In the genomic region with DNA sequence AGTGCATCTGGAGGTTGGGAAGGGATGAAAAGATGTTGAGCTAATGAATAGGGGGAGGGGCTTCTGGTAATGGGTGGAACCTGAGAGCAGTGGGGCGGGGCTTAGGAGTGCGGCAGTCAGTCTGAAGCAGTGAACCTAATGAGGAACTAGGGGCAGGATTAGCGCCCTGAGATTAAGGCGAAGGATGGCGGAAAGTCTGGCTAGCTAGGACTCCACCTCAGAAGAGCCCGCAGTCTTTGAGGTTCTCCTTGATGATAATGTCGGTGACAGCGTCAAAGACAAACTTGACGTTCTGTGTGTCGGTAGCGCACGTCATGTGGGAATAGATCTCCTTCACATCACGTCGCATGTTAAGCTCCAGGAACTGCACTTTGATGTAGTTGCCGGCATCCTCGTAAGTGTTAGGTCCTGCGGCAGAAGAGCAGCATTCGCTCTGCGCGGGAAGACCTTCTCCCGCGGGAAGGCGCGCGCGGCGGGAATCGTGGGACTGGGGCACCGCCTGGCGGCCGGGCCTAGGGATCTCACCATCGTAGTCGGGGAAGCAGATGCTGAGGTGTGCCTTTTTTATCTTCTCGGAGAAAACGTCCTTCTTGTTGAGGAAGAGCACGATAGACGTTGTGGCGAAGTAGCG, we compare ENCODE assay signal across 7 mouse cellular contexts. TPM values are rescaled to one million over a fixed set of nuclear protein-coding genes. Genes with fewer than 3 reads are reported as not detected.
A peak's percentile ranks its signal among the peaks of the same experiment; 100 is the strongest.
DNase-seq lines count a peak whose midpoint lies in the region; ATAC-seq and TF ChIP-seq lines count a peak whose summit lies in the region.

No protein-coding gene starts in this region.

- peak; percentile 77 for ATAC-seq in granulocyte monocyte progenitor cell, adult 5-6 weeks (replicated peaks; ENCODE audit: poor library complexity, severe bottlenecking)
- peak; percentile 56 for ATAC-seq in intestine, postnatal 0 days
- ATAC-seq in limb, embryonic 15.5 days (ENCODE audit: insufficient number of reproducible peaks, low FRiP score, low TSS enrichment, low read depth), result no peak
- peak; percentile 26 for ATAC-seq in midbrain, embryonic 16.5 days

- TF ChIP-seq CTCF in intestine, postnatal 0 days (IDR thresholded peaks at IDR 0.05; ENCODE audit: low read depth), result peak; percentile 96

- peak overlapping the region; percentile 66 for H3K4me2 ChIP-seq in intestine, postnatal 0 days (replicated peaks; ENCODE audit: low read depth)
- H3K4me2 ChIP-seq in limb, embryonic 15.5 days, result peak overlapping the region; percentile 76
- peak overlapping the region; percentile 65 for H3K4me2 ChIP-seq in midbrain, embryonic 16.5 days (ENCODE audit: low read length)

- no peak overlapping the region for H3K27ac ChIP-seq in intestine, postnatal 0 days (ENCODE audit: low read depth, low read length)
- no peak overlapping the region for H3K27ac ChIP-seq in limb, embryonic 15.5 days
- H3K27ac ChIP-seq in midbrain, embryonic 16.5 days (ENCODE audit: low read length), result no peak overlapping the region

- peak; percentile 74 to 79 for DNase-seq in adrenal gland, adult 18-20 months (ENCODE audit: low spot score in 2 of 2)
- DNase-seq in embryo, embryonic 10 days (ENCODE audit: low spot score), result peak; percentile 87
- peak; percentile 22 to 32 for DNase-seq in spleen, postnatal 36 days (ENCODE audit: low spot score in 2 of 2)

- no peaks in the 10 kb centered on the region for H3K36me3 ChIP-seq in intestine, postnatal 0 days (ENCODE audit: control insufficient read depth, insufficient read depth)
- no peaks in the 10 kb centered on the region for H3K36me3 ChIP-seq in limb, embryonic 15.5 days
- H3K36me3 ChIP-seq in midbrain, embryonic 16.5 days (ENCODE audit: control insufficient read depth, insufficient read depth, low read length), result no peaks in the 10 kb centered on the region

- WGBS in intestine, postnatal 0 days, result under 1% methylated on average over 39 of the region's 39 CpGs
- under 1% methylated on average over 39 of the region's 39 CpGs for WGBS in limb, embryonic 15.5 days
- under 1% methylated on average over 39 of the region's 39 CpGs for WGBS in midbrain, embryonic 16.5 days

- no peak overlapping the region for H3K9ac ChIP-seq in intestine, postnatal 0 days (ENCODE audit: low read depth, low read length)
- no peak overlapping the region for H3K9ac ChIP-seq in limb, embryonic 15.5 days
- peak overlapping the region; percentile 50; the same call in 1 of the 2 replicates for H3K9ac ChIP-seq in midbrain, embryonic 16.5 days (ENCODE audit: low read depth, low read length)

- peaks cover 17% of the 10 kb centered on the region for H3K27me3 ChIP-seq in intestine, postnatal 0 days (replicated peaks; ENCODE audit: control insufficient read depth, insufficient read depth, low read length)
- H3K27me3 ChIP-seq in limb, embryonic 15.5 days, result peaks cover 30% of the 10 kb centered on the region
- peaks cover 20% of the 10 kb centered on the region for H3K27me3 ChIP-seq in midbrain, embryonic 16.5 days (ENCODE audit: control insufficient read depth, insufficient read depth, low read depth, low read length)

- no peaks in the 10 kb centered on the region for H3K9me3 ChIP-seq in intestine, postnatal 0 days (ENCODE audit: control insufficient read depth)
- H3K9me3 ChIP-seq in limb, embryonic 15.5 days, result no peaks in the 10 kb centered on the region
- H3K9me3 ChIP-seq in midbrain, embryonic 16.5 days (replicated peaks; ENCODE audit: control insufficient read depth, low read length, poor library complexity, severe bottlenecking), result no peaks in the 10 kb centered on the region

- peak overlapping the region; percentile 31 for H3K4me3 ChIP-seq in intestine, postnatal 0 days (ENCODE audit: low read depth, low read length)
- peak overlapping the region; percentile 36 for H3K4me3 ChIP-seq in limb, embryonic 15.5 days
- peak overlapping the region; percentile 34 for H3K4me3 ChIP-seq in midbrain, embryonic 16.5 days (ENCODE audit: low read depth, low read length)

- no peaks in the 10 kb centered on the region; the same call in 1 of the 2 replicates for H3K4me1 ChIP-seq in intestine, postnatal 0 days (replicated peaks; ENCODE audit: control insufficient read depth, insufficient read depth, low read length)
- H3K4me1 ChIP-seq in limb, embryonic 15.5 days, result peaks cover 18% of the 10 kb centered on the region
- peaks cover 12% of the 10 kb centered on the region for H3K4me1 ChIP-seq in midbrain, embryonic 16.5 days (ENCODE audit: control insufficient read depth, insufficient read depth, low read length)

RNA-seq across cellular contexts. Expression of a gene that starts 3.7 kb away (rescaled TPM):
- total RNA-seq in adrenal gland, adult 18-20 months (2021), result under 1 TPM; 0.22 to 0.56 TPM
- total RNA-seq in granulocyte monocyte progenitor cell, adult 5-6 weeks (2014; fragmentation: Nextera tagmentation), result not detected in 2 replicates
- total RNA-seq in granulocyte monocyte progenitor cell, adult 5-6 weeks (2017), result not detected in 2 replicates
- polyA plus RNA-seq in intestine, postnatal 0 days (2015; fragmentation: Nextera tagmentation; extraction: Ambion mirVana), result 1.6 and 1.9 TPM in 2 replicates
- polyA plus RNA-seq in limb, embryonic 15.5 days (2015; fragmentation: Nextera tagmentation; extraction: Ambion mirVana), result 2.8 TPM in 2 replicates
- polyA plus RNA-seq in midbrain, embryonic 16.5 days (2015; fragmentation: Nextera tagmentation; extraction: Ambion mirVana), result 1.6 and 2.2 TPM in 2 replicates

RNA-seq across cellular contexts. Expression of a gene that starts 6.5 kb away (rescaled TPM):
- under 1 TPM; 0.33 to 0.64 TPM for total RNA-seq in adrenal gland, adult 18-20 months (2021)
- not detected in 2 replicates for total RNA-seq in granulocyte monocyte progenitor cell, adult 5-6 weeks (2014; fragmentation: Nextera tagmentation)
- total RNA-seq in granulocyte monocyte progenitor cell, adult 5-6 weeks (2017), result not detected in 2 replicates
- polyA plus RNA-seq in intestine, postnatal 0 days (2015; fragmentation: Nextera tagmentation; extraction: Ambion mirVana), result 15.5 and 15.6 TPM in 2 replicates
- 5.0 and 5.1 TPM in 2 replicates for polyA plus RNA-seq in limb, embryonic 15.5 days (2015; fragmentation: Nextera tagmentation; extraction: Ambion mirVana)
- 31.1 and 34.0 TPM in 2 replicates for polyA plus RNA-seq in midbrain, embryonic 16.5 days (2015; fragmentation: Nextera tagmentation; extraction: Ambion mirVana)

RNA-seq across cellular contexts. Expression of a gene that starts 34.5 kb away (rescaled TPM):
- 10 to 100 TPM; 30.2 to 34.1 TPM for total RNA-seq in adrenal gland, adult 18-20 months (2021)
- 2.6 TPM in 1 of 2 replicates, not detected in the other for total RNA-seq in granulocyte monocyte progenitor cell, adult 5-6 weeks (2014; fragmentation: Nextera tagmentation)
- total RNA-seq in granulocyte monocyte progenitor cell, adult 5-6 weeks (2017), result not detected in 2 replicates
- polyA plus RNA-seq in intestine, postnatal 0 days (2015; fragmentation: Nextera tagmentation; extraction: Ambion mirVana), result 3.9 and 4.4 TPM in 2 replicates
- 26.6 and 38.2 TPM in 2 replicates for polyA plus RNA-seq in limb, embryonic 15.5 days (2015; fragmentation: Nextera tagmentation; extraction: Ambion mirVana)
- 16.6 and 19.2 TPM in 2 replicates for polyA plus RNA-seq in midbrain, embryonic 16.5 days (2015; fragmentation: Nextera tagmentation; extraction: Ambion mirVana)

RNA-seq across cellular contexts. Expression of a gene that starts 40.6 kb away (rescaled TPM):
- 100 to 1,000 TPM; 238 to 263 TPM for total RNA-seq in adrenal gland, adult 18-20 months (2021)
- total RNA-seq in granulocyte monocyte progenitor cell, adult 5-6 weeks (2014; fragmentation: Nextera tagmentation), result 410 and 448 TPM in 2 replicates
- total RNA-seq in granulocyte monocyte progenitor cell, adult 5-6 weeks (2017), result 395 and 452 TPM in 2 replicates
- polyA plus RNA-seq in intestine, postnatal 0 days (2015; fragmentation: Nextera tagmentation; extraction: Ambion mirVana), result 245 and 265 TPM in 2 replicates
- polyA plus RNA-seq in limb, embryonic 15.5 days (2015; fragmentation: Nextera tagmentation; extraction: Ambion mirVana), result 385 and 394 TPM in 2 replicates
- polyA plus RNA-seq in midbrain, embryonic 16.5 days (2015; fragmentation: Nextera tagmentation; extraction: Ambion mirVana), result 278 and 281 TPM in 2 replicates

Comparison
In these comparisons a context has a peak if more than half of its experiments do, and no peak if none do; other contexts are left out.
1. DNase-seq: peak in every context shown above with its lines; median percentile 87 in embryo, embryonic 10 days; 76 in adrenal gland, adult 18-20 months; 27 in spleen, postnatal 36 days.